Mouse (Mus musculus) erythroblast, embryonic 14.5 days (primary cell): ENCODE results near the gene Tmem184a. TPM values are rescaled to one million over a fixed set of nuclear protein-coding genes. Genes with fewer than 3 reads are reported as not detected.

Experiments used
- H3K27me3 ChIP-seq: 2 replicates; pipeline ENCODE4 v1.6.1; 2012; ENCODE audit warnings: inconsistent platforms; ENCODE audit not compliant: control insufficient read depth
- H3K36me3 ChIP-seq: 2 replicates; pipeline ENCODE4 v1.6.1; 2012; ENCODE audit warnings: mild to moderate bottlenecking, inconsistent platforms; ENCODE audit not compliant: control insufficient read depth
- H3K4me1 ChIP-seq: 2 replicates; pipeline ENCODE4 v1.6.1; 2012; ENCODE audit warnings: inconsistent platforms; ENCODE audit not compliant: control insufficient read depth
- H3K4me3 ChIP-seq: replicated peaks from 2 replicates; pipeline ENCODE3; 2012; ENCODE audit warnings: moderate library complexity, mild to moderate bottlenecking, inconsistent platforms
- H3K9me3 ChIP-seq: 2 replicates; pipeline ENCODE4 v1.6.1; 2012; ENCODE audit warnings: low read length, inconsistent platforms, mixed read lengths; ENCODE audit not compliant: control insufficient read depth
- GATA1 ChIP-seq: IDR thresholded peaks from 2 replicates; pipeline ENCODE4 v1.6.1; 2012; ENCODE audit warnings: low read length, inconsistent platforms, mixed read lengths
- TAL1 ChIP-seq: IDR thresholded peaks from 3 replicates; pipeline ENCODE4 v1.6.1; 2012; ENCODE audit warnings: low read length, inconsistent platforms, mixed read lengths
- polyA plus RNA-seq: library from polyadenylated mRNA; stranded (reverse); fragments of >175 nt; gene quantifications from 2 replicates; pipeline ENCODE4 v1.2.3, GENCODE M21; 2012

The Tmem184a gene
- polyA plus RNA-seq, 1 experiment = 77.7 TPM

DNA sequence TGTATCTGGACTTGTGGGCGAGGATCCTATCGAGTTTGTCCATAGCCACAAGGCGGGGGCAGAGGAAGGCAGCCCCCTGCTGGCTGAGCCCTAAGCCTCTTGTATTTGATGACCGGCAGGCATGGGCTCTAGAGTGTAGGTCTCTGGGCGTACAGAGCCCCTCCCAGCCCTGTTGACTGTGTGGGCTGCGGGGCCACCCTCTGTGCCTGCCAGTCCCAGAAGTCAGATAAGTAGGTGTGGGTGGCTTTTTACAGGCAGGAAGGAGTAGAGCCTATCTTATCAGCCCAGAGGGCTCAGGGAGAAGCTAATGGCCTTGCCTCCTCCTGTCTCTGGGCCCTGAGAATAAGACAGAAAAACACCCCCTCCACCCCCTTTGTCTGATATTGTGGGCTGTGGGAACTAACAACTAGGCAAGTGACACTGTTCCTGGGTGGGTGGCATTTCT is 15.6 kb downstream of the Tmem184a start:
- Histone ChIP-seq H3K4me3 (peak overlapping the region; percentile 60), H3K4me1 (peaks cover 95% of the 10 kb centered on the region), H3K27me3 (peaks cover 6% of the 10 kb centered on the region; the same call in 1 of the 2 replicates), H3K9me3 (peaks cover 29% of the 10 kb centered on the region), H3K36me3 (peaks cover 99% of the 10 kb centered on the region)
- TF ChIP-seq GATA1 (peak; percentile 96), TAL1 (peak; percentile 84)

DNA sequence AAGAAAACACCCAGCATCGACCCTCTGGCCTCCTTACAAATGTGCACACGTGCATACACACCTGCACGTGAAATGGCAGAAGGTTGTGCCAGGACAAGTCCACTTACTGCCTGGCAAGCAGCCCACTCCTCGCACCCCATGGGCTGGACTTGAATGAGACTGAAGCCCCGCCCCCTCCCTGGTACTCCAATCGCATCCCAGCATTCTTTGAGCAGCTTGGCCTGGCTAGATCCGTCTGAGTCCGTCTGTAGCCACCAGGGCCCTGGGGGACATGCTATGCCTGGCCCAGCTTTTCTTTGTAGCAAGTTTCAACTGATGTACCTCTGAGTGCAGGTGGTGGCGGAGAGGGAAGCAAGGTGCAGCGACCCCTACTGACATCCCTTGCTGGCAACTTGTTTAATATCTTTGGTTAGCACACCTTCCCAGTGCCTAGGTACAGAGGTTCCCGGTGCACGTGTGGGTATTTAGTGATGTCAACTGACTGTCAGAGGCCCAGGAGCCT is 16.1 kb downstream of the Tmem184a start:
- Histone ChIP-seq H3K4me3 (peak overlapping the region; percentile 60), H3K36me3 (peaks cover 100% of the 10 kb centered on the region), H3K4me1 (peaks cover 97% of the 10 kb centered on the region)

DNA sequence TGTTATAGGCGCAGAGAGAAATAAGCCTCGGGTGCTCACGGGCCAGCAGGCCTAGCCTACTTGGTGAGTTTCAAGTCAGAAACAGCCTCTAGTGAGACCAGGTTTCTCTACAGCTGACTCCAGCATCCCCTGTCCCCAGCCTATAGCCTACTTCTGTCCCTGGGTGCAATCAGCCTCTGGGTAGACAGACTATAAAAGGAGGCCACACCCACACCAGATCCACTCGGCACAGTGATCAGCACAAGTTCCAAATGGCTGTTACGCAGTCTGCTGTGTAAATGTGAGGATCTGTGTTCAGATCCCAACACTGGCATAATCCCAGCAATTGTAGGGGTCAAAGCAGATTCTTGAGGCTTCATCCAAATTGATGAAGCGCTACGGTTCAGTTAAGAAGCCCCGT is 16.6 kb downstream of the Tmem184a start:
- Histone ChIP-seq H3K4me1 (peaks cover 96% of the 10 kb centered on the region), H3K9me3 (peaks cover 22% of the 10 kb centered on the region), H3K36me3 (peaks cover 100% of the 10 kb centered on the region), H3K27me3 (peaks cover 3% of the 10 kb centered on the region; the same call in 1 of the 2 replicates), H3K4me3 (peak overlapping the region; percentile 60)
- TF ChIP-seq TAL1 (no peak), GATA1 (no peak)

More for the DNA sequence above, 16.1 kb downstream of the Tmem184a start:
- Histone ChIP-seq H3K27me3 (peaks cover 6% of the 10 kb centered on the region; the same call in 1 of the 2 replicates), H3K9me3 (peaks cover 27% of the 10 kb centered on the region)
- no peak for TF ChIP-seq GATA1
- TF ChIP-seq TAL1 = no peak

DNA sequence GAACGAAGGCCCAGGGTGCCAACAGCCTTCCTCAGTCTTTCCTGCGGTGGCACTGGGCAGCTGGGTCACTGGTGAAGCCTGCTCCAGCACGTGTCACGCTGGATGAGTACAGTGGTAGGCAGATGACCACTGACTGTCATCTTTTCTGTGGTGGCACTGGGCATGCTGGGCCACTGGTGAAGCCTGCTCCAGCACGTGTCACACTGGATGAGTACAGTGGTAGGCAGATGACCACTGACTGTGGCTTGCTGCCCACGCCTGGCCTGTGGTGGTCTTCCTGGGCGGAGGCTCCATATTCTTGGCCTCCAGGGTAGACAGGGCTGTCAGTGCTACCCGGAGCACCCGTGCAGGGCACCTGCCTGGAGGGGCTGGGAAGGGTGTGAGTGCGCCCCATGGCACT is 17.8 kb downstream of the Tmem184a start:
- Histone ChIP-seq H3K4me1 (peaks cover 96% of the 10 kb centered on the region), H3K4me3 (no peak overlapping the region), H3K27me3 (no peaks in the 10 kb centered on the region; the same call in 1 of the 2 replicates), H3K9me3 (peaks cover 9% of the 10 kb centered on the region), H3K36me3 (peaks cover 100% of the 10 kb centered on the region)
- TF ChIP-seq TAL1 (no peak), GATA1 (no peak)

DNA sequence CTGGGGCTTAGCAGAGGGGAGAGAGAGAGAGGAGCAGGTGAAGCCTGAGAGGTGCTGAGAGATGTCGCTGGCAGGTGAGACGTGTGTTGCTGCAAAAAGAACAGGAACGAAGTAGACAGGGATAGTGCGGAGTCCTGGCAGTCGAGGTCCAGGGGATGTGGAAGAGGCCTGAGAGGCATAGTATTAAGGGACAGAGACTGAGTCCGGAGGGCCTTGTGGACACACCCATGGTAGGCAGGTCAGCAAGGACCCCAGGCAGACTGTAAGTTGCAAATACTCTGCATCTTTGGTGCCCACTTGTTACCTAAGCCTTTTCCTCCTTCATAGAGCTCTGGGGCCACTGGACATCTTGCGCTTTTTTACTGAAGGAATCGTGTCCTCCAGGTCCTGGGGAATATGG is 18.5 kb downstream of the Tmem184a start:
- H3K9me3 ChIP-seq = peaks cover 3% of the 10 kb centered on the region
- H3K4me1 ChIP-seq = peaks cover 96% of the 10 kb centered on the region
- H3K4me3 ChIP-seq = no peak overlapping the region
- peaks cover 100% of the 10 kb centered on the region for H3K36me3 ChIP-seq
- no peaks in the 10 kb centered on the region for H3K27me3 ChIP-seq
- TF ChIP-seq GATA1 (no peak), TAL1 (no peak)

DNA sequence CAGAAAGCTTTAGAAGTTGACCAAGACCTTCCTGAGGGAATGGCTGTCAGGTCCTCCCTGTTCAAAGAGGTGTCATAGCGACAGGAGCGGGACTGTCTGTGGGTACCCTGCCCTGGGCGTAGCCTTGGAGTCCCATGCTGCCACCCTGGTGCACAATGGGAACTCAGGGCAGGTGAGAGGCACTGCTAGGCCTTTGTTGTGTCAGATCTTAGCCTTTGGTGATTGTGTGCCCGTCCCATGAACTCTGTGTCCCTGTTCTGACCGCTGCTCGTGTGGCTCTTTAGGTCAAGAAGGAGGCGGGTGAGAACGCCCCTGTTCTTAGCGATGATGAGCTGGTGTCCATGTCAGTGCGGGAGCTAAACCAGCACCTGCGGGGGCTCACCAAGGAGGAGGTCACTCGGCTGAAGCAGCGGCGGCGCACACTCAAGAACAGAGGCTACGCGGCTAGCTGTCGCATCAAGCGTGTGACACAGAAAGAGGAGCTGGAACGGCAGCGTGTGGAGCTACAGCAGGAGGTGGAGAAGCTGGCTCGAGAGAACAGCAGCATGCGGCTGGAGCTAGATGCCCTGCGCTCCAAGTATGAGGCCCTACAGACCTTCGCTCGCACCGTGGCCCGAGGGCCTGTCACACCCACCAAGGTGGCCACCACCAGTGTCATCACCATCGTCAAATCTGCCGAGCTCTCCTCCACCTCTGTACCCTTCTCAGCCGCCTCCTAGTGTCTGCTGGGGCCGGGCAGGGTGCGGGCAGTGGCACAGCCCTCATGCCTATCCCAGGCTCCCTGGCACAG is 19.7 kb downstream of the Tmem184a start:
- Histone ChIP-seq H3K27me3 (no peaks in the 10 kb centered on the region), H3K9me3 (no peaks in the 10 kb centered on the region), H3K4me3 (no peak overlapping the region), H3K36me3 (peaks cover 100% of the 10 kb centered on the region), H3K4me1 (peaks cover 96% of the 10 kb centered on the region)
- TF ChIP-seq GATA1 (no peak), TAL1 (no peak)

DNA sequence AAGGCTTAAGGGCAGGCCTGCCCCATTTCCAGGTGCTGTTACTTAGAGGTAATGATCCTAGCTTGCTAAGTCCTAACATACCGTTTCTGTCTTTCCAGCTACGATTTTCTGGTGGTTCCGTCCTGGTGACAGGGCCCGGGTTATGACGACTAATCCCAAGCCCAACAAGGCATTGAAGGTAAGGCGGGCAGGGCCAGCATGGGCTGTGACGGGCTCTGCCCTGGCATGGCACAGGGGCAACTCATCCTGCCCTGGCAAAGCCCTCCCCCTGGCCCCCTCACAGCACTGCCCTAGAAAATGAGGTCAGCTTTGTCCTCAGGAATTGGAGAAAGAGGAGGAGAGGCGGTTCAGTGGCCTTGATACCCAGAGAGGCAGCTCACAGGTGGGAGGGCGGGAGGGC is 20.7 kb downstream of the Tmem184a start:
- no peaks in the 10 kb centered on the region for H3K9me3 ChIP-seq
- H3K36me3 ChIP-seq = peaks cover 100% of the 10 kb centered on the region
- no peak overlapping the region for H3K4me3 ChIP-seq
- TF ChIP-seq TAL1 (no peak), GATA1 (no peak)
- H3K4me1 ChIP-seq = peaks cover 96% of the 10 kb centered on the region
- no peaks in the 10 kb centered on the region for H3K27me3 ChIP-seq

DNA sequence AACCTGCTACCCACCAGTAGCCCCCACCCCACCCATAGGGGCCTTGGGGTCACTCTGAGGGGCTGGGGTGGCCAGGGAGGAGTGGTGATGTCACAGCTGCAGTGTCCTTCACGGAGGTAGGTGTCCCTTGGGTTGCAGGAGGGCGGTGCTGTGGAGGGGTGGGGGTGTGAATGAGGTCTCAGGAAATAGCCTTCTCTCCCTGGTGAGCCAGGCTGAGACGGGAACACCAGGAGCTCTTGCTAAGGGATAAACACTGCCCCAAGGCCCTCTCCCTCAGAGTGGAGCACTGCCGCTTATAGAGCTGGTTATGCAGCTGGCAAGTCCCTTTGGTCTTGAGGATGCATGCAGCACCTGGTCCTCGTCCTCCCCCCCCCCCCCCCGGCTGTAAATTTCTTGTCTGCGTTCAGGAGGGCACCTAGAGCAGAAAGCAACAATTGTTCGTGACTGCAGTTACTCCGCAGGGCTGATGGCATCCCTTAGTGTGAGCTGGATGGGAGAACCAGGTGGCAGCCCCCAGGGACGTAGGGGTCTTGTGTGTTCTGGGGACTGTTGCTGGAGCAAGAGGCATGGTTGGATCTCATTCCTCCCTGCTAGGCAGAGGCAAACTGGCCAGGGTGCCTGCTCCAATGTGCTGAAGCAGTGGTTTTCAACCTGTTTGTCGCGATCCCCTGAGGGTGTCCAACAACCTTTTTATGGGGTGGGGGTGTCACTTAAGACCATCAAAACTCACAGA is 21.4 kb downstream of the Tmem184a start:
- Histone ChIP-seq H3K27me3 (no peaks in the 10 kb centered on the region), H3K4me1 (peaks cover 95% of the 10 kb centered on the region), H3K4me3 (no peak overlapping the region), H3K36me3 (peaks cover 100% of the 10 kb centered on the region), H3K9me3 (no peaks in the 10 kb centered on the region)
- TF ChIP-seq GATA1 (no peak), TAL1 (no peak)
